Mouse (Mus musculus): ENCODE data around the gene Isyna1. TPM values are rescaled to one million over a fixed set of nuclear protein-coding genes. Genes with fewer than 3 reads are reported as not detected.
A peak's percentile ranks its signal among the peaks of the same experiment; 100 is the strongest.

The Isyna1 gene
- polyA plus RNA-seq, 1 experiment = 61.5 TPM

DNA sequence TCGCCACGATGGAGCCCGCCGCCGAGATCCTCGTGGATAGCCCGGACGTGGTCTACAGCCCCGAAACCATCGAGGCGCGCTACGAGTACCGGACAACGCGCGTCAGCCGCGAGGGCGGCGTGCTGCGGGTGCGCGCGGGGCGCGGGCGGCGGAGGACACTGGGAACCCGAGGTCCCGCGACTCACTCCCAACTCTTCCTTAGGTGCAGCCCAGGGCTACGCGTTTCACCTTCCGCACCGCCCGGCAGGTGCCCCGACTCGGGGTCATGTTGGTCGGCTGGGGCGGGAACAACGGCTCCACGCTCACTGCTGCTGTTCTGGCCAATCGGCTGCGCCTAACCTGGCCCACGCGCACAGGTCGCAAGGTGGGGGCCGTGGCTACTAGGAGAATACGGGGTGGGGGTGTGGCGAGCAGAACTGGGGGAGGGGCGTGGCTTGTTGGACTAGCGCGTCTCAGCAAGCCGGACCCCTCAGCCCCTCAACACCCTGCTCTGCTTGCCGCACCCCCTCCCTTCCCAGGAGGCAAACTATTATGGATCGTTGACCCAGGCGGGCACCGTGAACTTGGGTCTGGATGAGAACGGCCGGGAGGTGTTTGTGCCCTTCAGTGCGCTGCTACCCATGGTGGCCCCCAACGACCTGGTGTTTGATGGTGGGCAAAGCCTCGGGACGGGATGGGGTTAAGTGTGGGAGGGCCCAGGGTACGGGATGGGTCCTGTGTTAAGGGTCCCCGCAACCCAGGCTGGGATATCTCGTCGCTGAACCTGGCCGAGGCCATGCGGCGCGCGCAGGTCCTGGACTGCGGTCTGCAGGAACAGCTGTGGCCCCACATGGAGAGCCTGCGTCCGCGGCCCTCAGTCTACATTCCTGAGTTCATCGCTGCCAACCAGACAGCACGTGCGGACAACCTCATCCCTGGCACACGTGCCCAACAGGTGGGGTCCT lies 720 bp downstream of the Isyna1 start:
- H3K4me1 ChIP-seq (ENCODE audit: control insufficient read depth, insufficient read depth, low read length) = peaks cover 4% of the 10 kb centered on the region
- peak overlapping the region; percentile 80 for H3K4me3 ChIP-seq (ENCODE audit: low read depth, low read length)
- H3K9ac ChIP-seq (ENCODE audit: low read depth, poor library complexity, severe bottlenecking) = peak overlapping the region; percentile 78
- TF ChIP-seq EP300 (IDR thresholded peaks at IDR 0.05; ENCODE audit: insufficient read depth, low read depth, low read length) (no peak), POLR2A (IDR thresholded peaks at IDR 0.05; ENCODE audit: insufficient read depth, low read length) (no peak), CTCF (IDR thresholded peaks at IDR 0.05; ENCODE audit: low read depth, low read length) (no peak)
- peaks cover 3% of the 10 kb centered on the region; the same call in 1 of the 2 replicates for H3K36me3 ChIP-seq (ENCODE audit: control insufficient read depth, insufficient read depth, low read length, poor library complexity, severe bottlenecking)
- no peaks in the 10 kb centered on the region for H3K9me3 ChIP-seq (replicated peaks; ENCODE audit: control insufficient read depth, insufficient read depth, low read length, poor library complexity, severe bottlenecking)
- no peak overlapping the region for H3K27ac ChIP-seq (ENCODE audit: insufficient read depth, low read length)
- no peaks in the 10 kb centered on the region for H3K27me3 ChIP-seq (ENCODE audit: control insufficient read depth, insufficient read depth, low read length, poor library complexity, severe bottlenecking)

DNA sequence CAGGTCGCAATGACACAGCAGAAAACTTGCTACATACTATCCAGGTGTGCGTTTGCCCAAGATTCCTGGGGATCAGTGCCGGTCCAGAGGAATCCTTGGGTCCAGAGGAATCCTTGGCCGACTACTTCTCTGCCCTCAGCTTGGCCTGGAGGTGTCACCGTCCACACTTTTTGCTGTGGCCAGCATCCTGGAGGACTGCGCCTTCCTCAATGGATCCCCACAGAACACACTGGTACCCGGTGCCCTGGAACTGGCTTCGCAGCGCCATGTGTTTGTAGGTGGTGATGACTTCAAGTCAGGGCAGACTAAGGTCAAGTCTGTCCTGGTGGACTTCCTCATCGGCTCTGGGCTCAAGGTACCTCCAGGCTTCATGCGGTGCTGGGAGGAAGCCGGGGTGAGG lies 1.6 kb downstream of the Isyna1 start:
- H3K9me3 ChIP-seq (replicated peaks; ENCODE audit: control insufficient read depth, insufficient read depth, low read length, poor library complexity, severe bottlenecking) = no peaks in the 10 kb centered on the region
- peak overlapping the region; percentile 80 for H3K4me3 ChIP-seq (ENCODE audit: low read depth, low read length)
- no peaks in the 10 kb centered on the region for H3K27me3 ChIP-seq (ENCODE audit: control insufficient read depth, insufficient read depth, low read length, poor library complexity, severe bottlenecking)
- H3K36me3 ChIP-seq (ENCODE audit: control insufficient read depth, insufficient read depth, low read length, poor library complexity, severe bottlenecking) = peaks cover 5% of the 10 kb centered on the region; the same call in 1 of the 2 replicates
- H3K4me1 ChIP-seq (ENCODE audit: control insufficient read depth, insufficient read depth, low read length) = peaks cover 6% of the 10 kb centered on the region
- H3K9ac ChIP-seq (ENCODE audit: low read depth, poor library complexity, severe bottlenecking) = 0 out of 2 replicates have a peak overlapping the region, but pooled peaks have one; percentile 78
- no peak for TF ChIP-seq EP300 (IDR thresholded peaks at IDR 0.05; ENCODE audit: insufficient read depth, low read depth, low read length)
- no peak for TF ChIP-seq POLR2A (IDR thresholded peaks at IDR 0.05; ENCODE audit: insufficient read depth, low read length)
- no peak for TF ChIP-seq CTCF (IDR thresholded peaks at IDR 0.05; ENCODE audit: low read depth, low read length)
- no peak overlapping the region for H3K27ac ChIP-seq (ENCODE audit: insufficient read depth, low read length)

DNA sequence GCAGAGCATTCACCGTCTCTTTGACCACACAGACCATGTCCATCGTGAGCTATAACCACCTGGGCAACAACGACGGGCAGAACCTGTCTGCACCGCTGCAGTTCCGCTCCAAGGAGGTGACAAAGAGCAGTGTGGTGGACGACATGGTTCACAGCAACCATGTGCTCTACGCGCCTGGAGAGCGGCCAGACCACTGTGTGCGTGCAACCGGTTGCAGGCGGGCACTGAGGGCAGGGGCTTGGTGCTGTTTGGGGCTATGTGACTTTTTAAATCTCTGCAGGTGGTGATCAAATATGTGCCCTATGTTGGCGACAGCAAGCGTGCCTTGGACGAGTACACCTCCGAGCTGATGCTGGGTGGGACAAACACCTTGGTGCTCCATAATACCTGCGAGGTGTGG lies 2.0 kb downstream of the Isyna1 start:
- H3K9ac ChIP-seq (ENCODE audit: low read depth, poor library complexity, severe bottlenecking) = no peak overlapping the region
- no peaks in the 10 kb centered on the region for H3K27me3 ChIP-seq (ENCODE audit: control insufficient read depth, insufficient read depth, low read length, poor library complexity, severe bottlenecking)
- H3K27ac ChIP-seq (ENCODE audit: insufficient read depth, low read length) = no peak overlapping the region
- no peaks in the 10 kb centered on the region for H3K9me3 ChIP-seq (replicated peaks; ENCODE audit: control insufficient read depth, insufficient read depth, low read length, poor library complexity, severe bottlenecking)
- peaks cover 5% of the 10 kb centered on the region; the same call in 1 of the 2 replicates for H3K36me3 ChIP-seq (ENCODE audit: control insufficient read depth, insufficient read depth, low read length, poor library complexity, severe bottlenecking)
- peak overlapping the region; percentile 80 for H3K4me3 ChIP-seq (ENCODE audit: low read depth, low read length)
- TF ChIP-seq CTCF (IDR thresholded peaks at IDR 0.05; ENCODE audit: low read depth, low read length) (no peak), EP300 (IDR thresholded peaks at IDR 0.05; ENCODE audit: insufficient read depth, low read depth, low read length) (0 out of 2 replicates have a peak, but pooled peaks have one; percentile 7), POLR2A (IDR thresholded peaks at IDR 0.05; ENCODE audit: insufficient read depth, low read length) (no peak)
- H3K4me1 ChIP-seq (ENCODE audit: control insufficient read depth, insufficient read depth, low read length) = peaks cover 7% of the 10 kb centered on the region

DNA sequence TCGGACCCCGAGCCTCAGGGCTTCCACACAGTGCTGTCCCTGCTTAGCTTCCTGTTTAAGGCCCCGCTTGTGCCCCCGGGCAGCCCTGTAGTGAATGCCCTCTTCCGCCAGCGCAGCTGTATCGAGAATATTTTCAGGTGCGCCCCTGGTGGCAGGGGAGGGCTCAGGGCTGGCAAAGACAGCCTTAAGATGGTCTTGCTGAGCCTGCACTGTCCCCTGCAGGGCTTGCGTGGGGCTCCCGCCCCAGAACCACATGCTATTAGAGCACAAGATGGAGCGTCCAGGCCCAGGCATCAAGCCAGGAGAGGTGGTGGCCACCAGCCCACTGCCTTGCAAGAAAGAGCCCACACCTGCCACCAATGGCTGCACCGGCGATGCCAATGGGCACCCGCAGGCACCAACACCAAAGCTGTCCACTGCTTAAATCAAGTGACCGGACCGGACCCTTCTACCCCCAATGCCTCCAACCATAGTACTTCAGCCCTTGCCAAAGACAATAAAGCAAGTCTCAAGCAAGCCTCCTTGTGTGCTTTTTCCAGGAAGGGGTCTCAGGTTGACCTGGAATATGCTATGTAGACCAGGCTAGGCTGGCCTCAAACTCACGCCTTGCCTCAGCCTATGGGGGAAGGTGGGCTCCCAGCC lies 2.7 kb downstream of the Isyna1 start:
- Histone ChIP-seq H3K27ac (ENCODE audit: insufficient read depth, low read length) (no peak overlapping the region), H3K9me3 (replicated peaks; ENCODE audit: control insufficient read depth, insufficient read depth, low read length, poor library complexity, severe bottlenecking) (no peaks in the 10 kb centered on the region), H3K4me3 (ENCODE audit: low read depth, low read length) (no peak overlapping the region), H3K36me3 (ENCODE audit: control insufficient read depth, insufficient read depth, low read length, poor library complexity, severe bottlenecking) (peaks cover 5% of the 10 kb centered on the region; the same call in 1 of the 2 replicates), H3K9ac (ENCODE audit: low read depth, poor library complexity, severe bottlenecking) (no peak overlapping the region), H3K27me3 (ENCODE audit: control insufficient read depth, insufficient read depth, low read length, poor library complexity, severe bottlenecking) (no peaks in the 10 kb centered on the region), H3K4me1 (ENCODE audit: control insufficient read depth, insufficient read depth, low read length) (peaks cover 7% of the 10 kb centered on the region)
- TF ChIP-seq EP300 (IDR thresholded peaks at IDR 0.05; ENCODE audit: insufficient read depth, low read depth, low read length) (no peak), POLR2A (IDR thresholded peaks at IDR 0.05; ENCODE audit: insufficient read depth, low read length) (no peak), CTCF (IDR thresholded peaks at IDR 0.05; ENCODE audit: low read depth, low read length) (peak; percentile 42)

DNA sequence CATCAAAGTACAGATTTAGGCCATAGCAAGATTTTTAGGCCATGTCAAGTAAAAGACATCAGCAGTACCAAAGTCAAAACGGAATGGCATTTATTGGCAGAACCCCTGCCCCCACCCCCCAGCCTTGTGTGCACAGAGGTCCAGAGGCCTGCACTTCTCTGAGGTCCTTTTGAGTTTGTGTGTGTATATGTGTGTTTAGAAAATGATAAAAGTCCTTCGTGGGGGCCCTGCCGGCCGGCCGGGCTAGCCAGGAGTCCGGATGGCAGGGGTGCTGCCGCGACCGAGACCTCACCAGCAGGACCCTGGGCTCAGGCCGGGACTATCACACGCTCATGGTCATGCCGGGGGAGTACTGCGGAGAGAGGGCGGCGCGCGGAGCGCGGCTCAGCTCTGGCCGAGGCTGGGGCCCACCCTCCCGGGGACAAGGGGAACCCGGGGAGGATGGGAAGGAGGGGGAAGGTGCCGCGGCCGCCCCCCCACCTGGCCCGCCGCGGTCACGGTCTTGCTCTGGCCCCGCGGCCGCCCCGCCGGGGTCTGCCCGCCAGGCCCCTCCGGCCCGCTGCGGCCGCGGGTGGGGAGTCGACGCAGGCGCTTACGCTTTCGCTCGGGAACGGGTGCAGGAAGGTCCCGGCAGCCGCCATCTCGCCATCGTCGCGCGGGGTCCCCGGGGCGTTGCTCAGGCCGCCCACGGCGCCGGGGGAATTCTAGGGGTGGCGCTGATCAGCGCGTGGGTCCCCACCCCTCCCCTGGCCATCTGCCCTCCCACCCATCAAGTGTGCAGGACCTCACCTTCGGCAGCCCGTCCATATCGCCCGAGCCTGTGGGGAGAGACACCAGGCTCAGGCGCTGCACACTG lies 3.5 kb downstream of the Isyna1 start:
- H3K27me3 ChIP-seq (ENCODE audit: control insufficient read depth, insufficient read depth, low read length, poor library complexity, severe bottlenecking) = no peaks in the 10 kb centered on the region
- H3K9me3 ChIP-seq (replicated peaks; ENCODE audit: control insufficient read depth, insufficient read depth, low read length, poor library complexity, severe bottlenecking) = no peaks in the 10 kb centered on the region
- H3K4me1 ChIP-seq (ENCODE audit: control insufficient read depth, insufficient read depth, low read length) = peaks cover 9% of the 10 kb centered on the region
- H3K36me3 ChIP-seq (ENCODE audit: control insufficient read depth, insufficient read depth, low read length, poor library complexity, severe bottlenecking) = peaks cover 5% of the 10 kb centered on the region; the same call in 1 of the 2 replicates
- peak overlapping the region; percentile 78 for H3K9ac ChIP-seq (ENCODE audit: low read depth, poor library complexity, severe bottlenecking)
- H3K27ac ChIP-seq (ENCODE audit: insufficient read depth, low read length) = no peak overlapping the region
- peak overlapping the region; percentile 48 for H3K4me3 ChIP-seq (ENCODE audit: low read depth, low read length)
- TF ChIP-seq EP300 (IDR thresholded peaks at IDR 0.05; ENCODE audit: insufficient read depth, low read depth, low read length) (no peak), CTCF (IDR thresholded peaks at IDR 0.05; ENCODE audit: low read depth, low read length) (no peak), POLR2A (IDR thresholded peaks at IDR 0.05; ENCODE audit: insufficient read depth, low read length) (no peak)
